ENCODE assay signal across 8 mouse cellular contexts in genomic region chr12:85280105-85280844, GRCm38 (mm10). TPM values are rescaled to one million over a fixed set of nuclear protein-coding genes. Genes with fewer than 3 reads are reported as not detected.
DNase-seq lines count a peak whose midpoint lies in the region; ATAC-seq lines count a peak whose summit lies in the region.

No protein-coding gene starts in this region.

- ATAC-seq in intestine, embryonic 14.5 days (replicated peaks; ENCODE audit: low FRiP score, low TSS enrichment, low read depth), result peak; percentile 97

- peak overlapping the region; percentile 63 for H3K4me2 ChIP-seq in intestine, embryonic 14.5 days (ENCODE audit: low read length)

- WGBS in intestine, embryonic 14.5 days, result under 1% methylated on average over 31 of the region's 31 CpGs

- no peaks in the 10 kb centered on the region for H3K27me3 ChIP-seq in intestine, embryonic 14.5 days (replicated peaks; ENCODE audit: control insufficient read depth, insufficient read depth, low read length)

- intact Hi-C loops in left cerebral cortex, postnatal 14 days (cut with DNase I), result no loop called here

- peak; percentile 97 to 100 for DNase-seq in adrenal gland, adult (ENCODE audit: inconsistent age in 2 of 2, low spot score in 1 of 2)
- peak; percentile 100 for DNase-seq in embryo, embryonic 10.5 days (ENCODE audit: low spot score)
- DNase-seq in gastrocnemius, postnatal 25 days, result peak; percentile 94
- peak; percentile 99 for DNase-seq in intestine, embryonic 14.5 days (ENCODE audit: low spot score)
- peak; percentile 97 for DNase-seq in left cerebral cortex, postnatal 14 days (ENCODE audit: low spot score in 2 of 2)
- DNase-seq in mesoderm, embryonic 11.5 days (ENCODE audit: low read depth, low spot score), result peak; percentile 97
- DNase-seq in right cerebral cortex, postnatal 36 days (ENCODE audit: low spot score in 2 of 2), result peak; percentile 93 to 96
- DNase-seq in yolk sac, embryonic 10.5 days (ENCODE audit: low spot score), result peak; percentile 97

- H3K9me3 ChIP-seq in intestine, embryonic 14.5 days (ENCODE audit: control insufficient read depth, low read length), result no peaks in the 10 kb centered on the region

- peak overlapping the region; percentile 82 for H3K4me3 ChIP-seq in intestine, embryonic 14.5 days (ENCODE audit: low read depth, low read length)

- H3K27ac ChIP-seq in intestine, embryonic 14.5 days (ENCODE audit: low read depth), result peak overlapping the region; percentile 70; the same call in 1 of the 2 replicates

- peak overlapping the region; percentile 77 for H3K9ac ChIP-seq in intestine, embryonic 14.5 days (ENCODE audit: low read length)

- H3K4me1 ChIP-seq in intestine, embryonic 14.5 days (replicated peaks; ENCODE audit: control insufficient read depth, insufficient read depth, low read length), result peaks cover 2% of the 10 kb centered on the region; the same call in 1 of the 2 replicates

- 0 out of 2 replicates have a peak, but pooled peaks cover under 1% of the 10 kb centered on the region for H3K36me3 ChIP-seq in intestine, embryonic 14.5 days (ENCODE audit: control insufficient read depth, insufficient read depth, low read length)

RNA-seq across cellular contexts. Expression of gene Acyp1, which starts 8.0 kb away (rescaled TPM):
- 10 to 100 TPM; 41.4 to 47.9 TPM for total RNA-seq in gastrocnemius, postnatal 25 days (2021)
- 52.7 and 53.5 TPM in 2 replicates for polyA plus RNA-seq in intestine, embryonic 14.5 days (2014; fragmentation: Nextera tagmentation; extraction: Ambion mirVana)
- total RNA-seq in left cerebral cortex, postnatal 14 days (2021), result 10 to 100 TPM; 35.2 to 35.5 TPM

RNA-seq across cellular contexts. Expression of gene Zc2hc1c, which starts 8.1 kb away (rescaled TPM):
- total RNA-seq in gastrocnemius, postnatal 25 days (2021), result 1 to 10 TPM; 1.1 to 1.2 TPM
- polyA plus RNA-seq in intestine, embryonic 14.5 days (2014; fragmentation: Nextera tagmentation; extraction: Ambion mirVana), result 2.1 and 2.5 TPM in 2 replicates
- 1 to 10 TPM; 1.4 to 1.5 TPM for total RNA-seq in left cerebral cortex, postnatal 14 days (2021)

RNA-seq across cellular contexts. Expression of gene Mlh3, which starts 9.9 kb away (rescaled TPM):
- 1 to 10 TPM; 6.3 to 7.3 TPM for total RNA-seq in gastrocnemius, postnatal 25 days (2021)
- polyA plus RNA-seq in intestine, embryonic 14.5 days (2014; fragmentation: Nextera tagmentation; extraction: Ambion mirVana), result 8.6 and 9.3 TPM in 2 replicates
- 10 to 100 TPM; 14.3 TPM for total RNA-seq in left cerebral cortex, postnatal 14 days (2021)

RNA-seq across cellular contexts. Expression of gene Nek9, which starts 58.9 kb away (rescaled TPM):
- 10 to 100 TPM; 76.8 to 83.5 TPM for total RNA-seq in gastrocnemius, postnatal 25 days (2021)
- 16.5 and 17.2 TPM in 2 replicates for polyA plus RNA-seq in intestine, embryonic 14.5 days (2014; fragmentation: Nextera tagmentation; extraction: Ambion mirVana)
- total RNA-seq in left cerebral cortex, postnatal 14 days (2021), result 10 to 100 TPM; 25.1 to 26.4 TPM

Comparison
In these comparisons a context has a peak if more than half of its experiments do, and no peak if none do; other contexts are left out.
1. Peak in every context shown above with its lines: DNase-seq, ATAC-seq, H3K4me3 ChIP-seq and H3K27ac ChIP-seq.